Mouse (Mus musculus) ES-Bruce4 (cell line): ENCODE data around the gene Polr1c. TPM values are rescaled to one million over a fixed set of nuclear protein-coding genes. Genes with fewer than 3 reads are reported as not detected.

ENCODE experiments used
- H3K27ac ChIP-seq: 2 replicates; pipeline ENCODE4 v1.5.1; 2012; ENCODE audit warnings: low read length, inconsistent platforms; ENCODE audit not compliant: insufficient read depth
- H3K27me3 ChIP-seq: 2 replicates; pipeline ENCODE4 v1.6.1; 2012; ENCODE audit warnings: mild to moderate bottlenecking, low read length, inconsistent platforms; ENCODE audit not compliant: control insufficient read depth, poor library complexity, insufficient read depth, severe bottlenecking
- H3K36me3 ChIP-seq: 2 replicates; pipeline ENCODE4 v1.6.1; 2012; ENCODE audit warnings: inconsistent platforms, mild to moderate bottlenecking, low read length, moderate library complexity; ENCODE audit not compliant: control insufficient read depth, poor library complexity, insufficient read depth, severe bottlenecking
- H3K4me1 ChIP-seq: one replicate; pipeline ENCODE4 v1.8.1; 2011; ENCODE audit warnings: low read length; ENCODE audit not compliant: control insufficient read depth, insufficient read depth
- H3K4me3 ChIP-seq: 2 replicates; pipeline ENCODE4 v1.5.1; 2011; ENCODE audit warnings: low read depth, mild to moderate bottlenecking, low read length
- H3K9ac ChIP-seq: 2 replicates; pipeline ENCODE4 v1.6.1; 2012; ENCODE audit warnings: low read depth, mild to moderate bottlenecking, inconsistent platforms; ENCODE audit not compliant: poor library complexity, severe bottlenecking
- H3K9me3 ChIP-seq: replicated peaks from 2 replicates; pipeline ENCODE4 v1.6.1; 2012; ENCODE audit warnings: mild to moderate bottlenecking, low read length, inconsistent platforms; ENCODE audit not compliant: control insufficient read depth, poor library complexity, insufficient read depth, severe bottlenecking
- CTCF ChIP-seq: IDR thresholded peaks from one replicate; pipeline ENCODE4 v1.8.1; 2011; ENCODE audit warnings: low read depth, low read length
- EP300 ChIP-seq: IDR thresholded peaks from 2 replicates; pipeline ENCODE4 v1.6.1; 2011; ENCODE audit warnings: low read depth, low read length; ENCODE audit not compliant: insufficient read depth
- POLR2A ChIP-seq: IDR thresholded peaks from one replicate; pipeline ENCODE4 v1.8.1; 2011; ENCODE audit warnings: low read length; ENCODE audit not compliant: insufficient read depth
- polyA plus RNA-seq: library from polyadenylated mRNA; stranded (reverse); fragments of >200 nt; gene quantifications from 2 replicates; pipeline ENCODE4 v1.2.4, GENCODE M21; 2011; ENCODE audit warnings: low read depth; ENCODE audit not compliant: missing spikeins, insufficient read depth, insufficient read length

The Polr1c gene
- polyA plus RNA-seq, 1 experiment: 106 TPM

- no peaks in the 10 kb centered on the region for H3K9me3 ChIP-seq
- H3K4me3 ChIP-seq: no peak overlapping the region
- no peak overlapping the region for H3K9ac ChIP-seq
- H3K36me3 ChIP-seq: peaks cover 29% of the 10 kb centered on the region
- peak overlapping the region; percentile 76; the same call in 1 of the 2 replicates for H3K27ac ChIP-seq
- peaks cover 9% of the 10 kb centered on the region for H3K4me1 ChIP-seq
- TF ChIP-seq EP300 (no peak), CTCF (no peak), POLR2A (no peak)
- no peaks in the 10 kb centered on the region for H3K27me3 ChIP-seq
These were observed 20.3 kb upstream of the Polr1c start for GRCm38 (mm10) chr17:46268026-46268720.

DNA sequence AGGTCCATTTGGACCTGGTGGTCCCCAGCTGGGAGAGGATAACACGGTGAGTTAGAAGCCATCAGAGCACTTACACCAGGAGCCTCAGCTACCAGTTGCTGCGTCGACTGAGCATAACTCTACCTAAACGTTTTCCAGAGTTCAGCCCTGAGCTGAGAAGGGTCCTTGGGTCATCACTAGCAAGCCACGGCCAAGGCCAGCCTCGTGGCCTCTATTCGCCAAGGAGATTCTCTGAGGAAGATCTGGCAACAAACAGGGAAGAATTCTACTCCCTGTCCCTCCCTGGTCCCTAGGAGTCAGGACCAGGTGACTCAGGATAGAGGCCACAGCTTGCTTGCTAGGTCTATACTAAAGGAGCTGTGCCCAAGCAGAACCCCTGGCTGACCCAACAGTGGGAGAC, 19.7 kb upstream of the Polr1c start:
- peak overlapping the region; percentile 76 for H3K27ac ChIP-seq
- H3K4me3 ChIP-seq: no peak overlapping the region
- H3K9ac ChIP-seq: no peak overlapping the region
- peaks cover 36% of the 10 kb centered on the region for H3K36me3 ChIP-seq
- no peak for TF ChIP-seq POLR2A
- no peak for TF ChIP-seq EP300
- no peak for TF ChIP-seq CTCF
- no peaks in the 10 kb centered on the region for H3K9me3 ChIP-seq
- peaks cover 9% of the 10 kb centered on the region for H3K4me1 ChIP-seq
- no peaks in the 10 kb centered on the region for H3K27me3 ChIP-seq

GRCm38 (mm10) chr17:46266986-46267385, 19.1 kb upstream of the Polr1c start:
- Histone ChIP-seq H3K36me3 (peaks cover 41% of the 10 kb centered on the region), H3K27ac (peak overlapping the region; percentile 76), H3K9me3 (no peaks in the 10 kb centered on the region), H3K4me1 (peaks cover 9% of the 10 kb centered on the region), H3K9ac (no peak overlapping the region), H3K4me3 (no peak overlapping the region), H3K27me3 (no peaks in the 10 kb centered on the region)
- TF ChIP-seq CTCF: no peak
- TF ChIP-seq EP300: 0 out of 2 replicates have a peak, but pooled peaks have one; percentile 42
- no peak for TF ChIP-seq POLR2A

DNA sequence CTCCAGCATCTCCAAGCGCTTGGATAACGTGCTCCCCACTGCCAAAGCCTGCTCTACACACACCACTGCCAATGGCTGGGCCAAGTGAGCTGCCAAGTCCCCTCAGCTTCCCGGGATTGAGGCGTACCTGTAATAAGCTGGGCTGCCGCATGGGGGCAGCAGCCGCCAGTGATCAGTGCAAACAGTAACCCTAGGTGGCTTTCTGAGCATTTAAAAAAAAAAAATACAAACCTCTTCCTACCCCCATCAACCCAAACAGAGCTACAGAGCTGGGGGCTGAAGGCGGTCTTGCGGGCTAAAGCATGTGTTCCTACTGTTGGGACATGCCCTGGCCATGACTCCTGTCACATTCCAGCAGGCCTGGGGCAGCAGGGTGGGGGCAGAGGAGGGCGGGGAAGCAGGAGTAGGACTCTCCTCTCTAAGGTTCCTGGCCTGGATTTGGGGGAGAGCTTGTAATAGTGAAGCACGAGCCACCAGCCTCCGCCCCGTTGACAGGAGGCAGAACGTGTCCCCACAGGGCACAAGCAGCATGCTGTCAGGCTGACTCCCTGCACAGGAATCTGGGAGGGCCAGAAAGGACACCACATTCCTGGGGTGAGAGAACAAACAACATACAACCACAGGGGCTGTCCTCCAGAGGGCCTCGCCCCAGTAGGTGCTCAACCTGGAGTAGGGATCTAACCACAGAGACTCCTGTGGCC, 18.2 kb upstream of the Polr1c start:
- H3K4me1 ChIP-seq: peaks cover 9% of the 10 kb centered on the region
- H3K9me3 ChIP-seq: no peaks in the 10 kb centered on the region
- H3K36me3 ChIP-seq: peaks cover 37% of the 10 kb centered on the region
- no peak overlapping the region for H3K9ac ChIP-seq
- peak overlapping the region; percentile 76 for H3K27ac ChIP-seq
- H3K4me3 ChIP-seq: no peak overlapping the region
- H3K27me3 ChIP-seq: no peaks in the 10 kb centered on the region
- TF ChIP-seq EP300: peak; percentile 88
- TF ChIP-seq POLR2A: no peak
- peak; percentile 79 for TF ChIP-seq CTCF

DNA sequence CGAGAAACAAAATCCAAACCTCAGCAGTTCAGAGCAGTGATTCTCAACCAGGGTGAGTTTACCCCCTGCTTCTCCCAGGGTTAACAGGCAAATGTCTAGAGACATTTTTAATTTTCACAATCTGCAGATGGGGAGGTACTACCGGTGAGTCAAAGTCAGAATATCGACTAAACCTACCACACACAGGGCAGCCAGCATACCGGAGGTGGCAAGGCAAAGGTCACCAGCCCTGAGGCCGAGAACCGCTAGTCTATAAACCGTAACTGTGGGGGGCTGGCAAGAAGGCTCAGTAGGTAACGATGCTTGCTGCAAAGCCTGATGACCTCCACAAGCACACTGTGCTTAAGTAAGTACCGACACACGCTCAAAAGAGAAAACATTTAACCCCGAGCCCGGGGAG, 17.6 kb upstream of the Polr1c start:
- Histone ChIP-seq H3K27ac (peak overlapping the region; percentile 18; the same call in 1 of the 2 replicates), H3K27me3 (no peaks in the 10 kb centered on the region), H3K36me3 (peaks cover 36% of the 10 kb centered on the region), H3K4me3 (no peak overlapping the region), H3K9ac (no peak overlapping the region), H3K9me3 (no peaks in the 10 kb centered on the region), H3K4me1 (peaks cover 9% of the 10 kb centered on the region)
- TF ChIP-seq POLR2A: no peak
- TF ChIP-seq CTCF: no peak
- TF ChIP-seq EP300: no peak

DNA sequence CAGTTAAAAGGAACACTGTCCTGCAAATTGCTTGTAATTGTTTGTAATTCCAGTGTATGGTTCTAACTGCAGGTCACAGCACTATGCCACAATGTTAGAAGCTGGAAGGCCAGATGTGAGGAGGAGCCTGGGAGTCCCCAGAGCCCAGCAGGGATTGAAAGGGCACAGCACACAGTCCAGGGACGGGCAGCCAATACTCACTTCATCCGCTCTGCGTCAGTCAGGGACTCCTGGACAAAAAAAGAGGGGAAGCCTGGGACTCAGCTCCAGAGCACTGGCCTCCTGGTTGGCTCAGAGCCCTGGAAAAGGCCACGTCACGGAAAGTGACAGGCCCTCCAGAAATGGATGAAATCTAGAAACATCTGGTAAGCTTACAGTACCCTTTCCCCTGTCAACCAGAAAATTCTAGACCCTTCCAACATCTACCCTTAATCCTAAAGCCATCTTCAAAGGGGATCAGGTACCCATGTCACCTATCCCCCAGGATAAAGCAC, 14.4 kb upstream of the Polr1c start:
- Histone ChIP-seq H3K4me3 (no peak overlapping the region), H3K36me3 (peaks cover 45% of the 10 kb centered on the region), H3K4me1 (peaks cover 6% of the 10 kb centered on the region), H3K27me3 (no peaks in the 10 kb centered on the region), H3K9me3 (no peaks in the 10 kb centered on the region), H3K9ac (no peak overlapping the region), H3K27ac (no peak overlapping the region)
- TF ChIP-seq CTCF: no peak
- no peak for TF ChIP-seq EP300
- no peak for TF ChIP-seq POLR2A
